Mouse (Mus musculus) urinary bladder, postnatal 10 days (tissue): ENCODE measurements around the gene Olfr827.

Experiments used
- DNase-seq: peaks from one replicate; pipeline ENCODE4 v3.0.0; 2022; ENCODE audit warnings: low spot score

Olfr827 gene

GRCm38 (mm10) chr10:130214303-130214702 is at the start of gene Olfr827:
TSS of gene Olfr827 (minus strand) at chr10:130214403.
- DNase-seq: no peak

- no peak for DNase-seq
These were observed 49.0 kb upstream of the Olfr827 start for GRCm38 (mm10) chr10:130263203-130263602.

GRCm38 (mm10) chr10:130259483-130259882 is 45.3 kb upstream of the Olfr827 start:
- DNase-seq: no peak

- no peak for DNase-seq
These were observed 30.1 kb upstream of the Olfr827 start for GRCm38 (mm10) chr10:130244271-130244670.

GRCm38 (mm10) chr10:130238318-130239209 is 24.4 kb upstream of the Olfr827 start:
- DNase-seq: no peak

- no peak for DNase-seq
These were observed 20.4 kb upstream of the Olfr827 start for GRCm38 (mm10) chr10:130234576-130234975.

GRCm38 (mm10) chr10:130232117-130232516 is 17.9 kb upstream of the Olfr827 start:
- DNase-seq: no peak

GRCm38 (mm10) chr10:130229584-130229983 is 15.4 kb upstream of the Olfr827 start:
- no peak for DNase-seq

GRCm38 (mm10) chr10:130228246-130228645 is 14.0 kb upstream of the Olfr827 start:
- DNase-seq: no peak

- no peak for DNase-seq
These were observed 10.8 kb upstream of the Olfr827 start for GRCm38 (mm10) chr10:130225034-130225433.

- DNase-seq: no peak
These were observed 30.1 kb downstream of the Olfr827 start, which contains the start of gene Olfr826 for GRCm38 (mm10) chr10:130184086-130184485. TSS of gene Olfr826 (minus strand) at chr10:130184186.

GRCm38 (mm10) chr10:130166666-130167065 is 47.5 kb downstream of the Olfr827 start, which contains the start of gene Olfr825:
TSS of gene Olfr825 (minus strand) at chr10:130166766.
- DNase-seq: no peak

GRCm38 (mm10) chr10:130165196-130165595 is 49.0 kb downstream of the Olfr827 start:
- DNase-seq: no peak
